Mouse (Mus musculus): ENCODE data around the gene Poc1b. TPM values are rescaled to one million over a fixed set of nuclear protein-coding genes. Genes with fewer than 3 reads are reported as not detected.
A peak's percentile ranks its signal among the peaks of the same experiment; 100 is the strongest.

The Poc1b gene
- polyA plus RNA-seq, 1 experiment: 2.0 TPM

DNA sequence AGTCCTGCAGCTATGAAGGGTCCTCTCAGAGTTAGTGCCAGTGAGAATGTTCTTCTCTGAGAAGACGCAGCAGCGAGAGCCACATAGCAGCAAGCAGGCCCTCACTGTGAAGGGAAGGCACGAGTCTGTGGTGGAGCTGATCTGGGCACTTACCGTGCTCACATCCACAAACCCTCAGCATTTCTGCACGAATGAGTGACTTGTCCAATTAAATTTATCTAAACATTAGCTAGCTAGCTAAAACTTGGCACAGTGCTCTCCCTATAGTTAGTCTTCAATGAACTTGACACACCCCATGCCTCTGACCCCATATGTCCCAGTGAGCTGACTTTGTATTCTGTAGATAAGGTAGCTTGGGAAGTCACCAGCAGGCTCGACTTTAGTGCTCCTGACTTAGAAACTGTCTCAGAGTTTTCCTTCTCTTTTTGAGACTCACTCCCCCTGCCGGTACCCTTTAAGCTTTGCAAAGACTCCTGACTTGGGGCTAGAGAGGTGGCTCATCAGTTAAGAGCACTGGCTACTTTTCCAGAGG, 59.0 kb downstream of the Poc1b start:
- TF ChIP-seq CTCF (IDR thresholded peaks at IDR 0.05; ENCODE audit: control insufficient read depth, insufficient read depth, low read length) (no peak), POLR2A (IDR thresholded peaks at IDR 0.05; ENCODE audit: borderline replicate concordance, control insufficient read depth, low read depth, low read length) (no peak)
- H3K27ac ChIP-seq (ENCODE audit: control insufficient read depth, insufficient read depth, low read depth, low read length, poor library complexity): no peak overlapping the region
- H3K4me3 ChIP-seq (replicated peaks; ENCODE audit: control insufficient read depth, low read depth, low read length): no peak overlapping the region
- H3K4me1 ChIP-seq (ENCODE audit: control insufficient read depth, insufficient read depth, low read length): peaks cover 4% of the 10 kb centered on the region; the same call in 1 of the 2 replicates
- 52% methylated on average over 7 of the region's 7 CpGs for WGBS

DNA sequence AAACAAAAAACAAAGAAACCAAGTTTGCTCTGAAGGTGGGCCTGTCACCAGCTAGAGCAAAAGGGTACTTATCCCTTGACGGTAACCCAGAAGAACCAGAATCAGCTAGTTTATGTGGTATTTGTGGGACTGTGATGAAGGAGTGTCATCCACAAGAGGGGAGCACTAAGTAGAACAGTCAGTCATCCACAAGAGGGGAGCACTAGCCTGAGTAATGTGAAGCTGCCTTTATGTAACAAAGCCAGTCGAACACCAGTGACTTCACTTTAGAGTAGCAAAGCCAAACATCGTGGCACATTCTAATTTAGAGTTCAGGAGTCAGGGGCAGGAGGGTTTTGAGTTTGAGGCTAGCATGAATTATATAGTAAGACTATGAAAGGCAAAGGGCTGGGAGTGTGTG, 59.6 kb downstream of the Poc1b start:
- no peak overlapping the region for H3K4me3 ChIP-seq (replicated peaks; ENCODE audit: control insufficient read depth, low read depth, low read length)
- H3K4me1 ChIP-seq (ENCODE audit: control insufficient read depth, insufficient read depth, low read length): peaks cover 4% of the 10 kb centered on the region; the same call in 1 of the 2 replicates
- no peak for TF ChIP-seq POLR2A (IDR thresholded peaks at IDR 0.05; ENCODE audit: borderline replicate concordance, control insufficient read depth, low read depth, low read length)
- no peak for TF ChIP-seq CTCF (IDR thresholded peaks at IDR 0.05; ENCODE audit: control insufficient read depth, insufficient read depth, low read length)
- H3K27ac ChIP-seq (ENCODE audit: control insufficient read depth, insufficient read depth, low read depth, low read length, poor library complexity): no peak overlapping the region
- 54% methylated on average over 3 of the region's 3 CpGs for WGBS

- TF ChIP-seq POLR2A (IDR thresholded peaks at IDR 0.05; ENCODE audit: borderline replicate concordance, control insufficient read depth, low read depth, low read length) (no peak), CTCF (IDR thresholded peaks at IDR 0.05; ENCODE audit: control insufficient read depth, insufficient read depth, low read length) (peak; percentile 36; the same call in 1 of the 2 replicates)
- WGBS: 55% methylated on average over 6 of the region's 6 CpGs
- peaks cover 7% of the 10 kb centered on the region; the same call in 1 of the 2 replicates for H3K4me1 ChIP-seq (ENCODE audit: control insufficient read depth, insufficient read depth, low read length)
- H3K27ac ChIP-seq (ENCODE audit: control insufficient read depth, insufficient read depth, low read depth, low read length, poor library complexity): no peak overlapping the region
- no peak overlapping the region for H3K4me3 ChIP-seq (replicated peaks; ENCODE audit: control insufficient read depth, low read depth, low read length)
These were observed 61.6 kb downstream of the Poc1b start for GRCm38 (mm10) chr10:99168404-99168803.

- 16% methylated on average over 11 of the region's 11 CpGs for whole genome bisulfite sequencing
These were observed 62.3 kb downstream of the Poc1b start for GRCm38 (mm10) chr10:99168840-99169764.

GRCm38 (mm10) chr10:99169765-99170129, 62.9 kb downstream of the Poc1b start:
- no peak overlapping the region for H3K4me3 ChIP-seq (replicated peaks; ENCODE audit: control insufficient read depth, low read depth, low read length)
- no peak for TF ChIP-seq CTCF (IDR thresholded peaks at IDR 0.05; ENCODE audit: control insufficient read depth, insufficient read depth, low read length)
- TF ChIP-seq POLR2A (IDR thresholded peaks at IDR 0.05; ENCODE audit: borderline replicate concordance, control insufficient read depth, low read depth, low read length): no peak
- H3K27ac ChIP-seq (ENCODE audit: control insufficient read depth, insufficient read depth, low read depth, low read length, poor library complexity): no peak overlapping the region
- H3K4me1 ChIP-seq (ENCODE audit: control insufficient read depth, insufficient read depth, low read length): peaks cover 7% of the 10 kb centered on the region; the same call in 1 of the 2 replicates
- WGBS: 32% methylated on average over 5 of the region's 5 CpGs

More at GRCm38 (mm10) chr10:99168840-99169764, 62.3 kb downstream of the Poc1b start:
- Histone ChIP-seq H3K27ac (ENCODE audit: control insufficient read depth, insufficient read depth, low read depth, low read length, poor library complexity) (no peak overlapping the region), H3K4me3 (replicated peaks; ENCODE audit: control insufficient read depth, low read depth, low read length) (no peak overlapping the region), H3K4me1 (ENCODE audit: control insufficient read depth, insufficient read depth, low read length) (peaks cover 7% of the 10 kb centered on the region; the same call in 1 of the 2 replicates)
- TF ChIP-seq CTCF (IDR thresholded peaks at IDR 0.05; ENCODE audit: control insufficient read depth, insufficient read depth, low read length) (peak; percentile 19; the same call in 1 of the 2 replicates), POLR2A (IDR thresholded peaks at IDR 0.05; ENCODE audit: borderline replicate concordance, control insufficient read depth, low read depth, low read length) (no peak)

GRCm38 (mm10) chr10:99171961-99172497, 65.2 kb downstream of the Poc1b start:
- Histone ChIP-seq H3K4me1 (ENCODE audit: control insufficient read depth, insufficient read depth, low read length) (peaks cover 4% of the 10 kb centered on the region; the same call in 1 of the 2 replicates), H3K27ac (ENCODE audit: control insufficient read depth, insufficient read depth, low read depth, low read length, poor library complexity) (peak overlapping the region; percentile 66), H3K4me3 (replicated peaks; ENCODE audit: control insufficient read depth, low read depth, low read length) (no peak overlapping the region)
- WGBS: 10% methylated on average over 12 of the region's 12 CpGs
- TF ChIP-seq POLR2A (IDR thresholded peaks at IDR 0.05; ENCODE audit: borderline replicate concordance, control insufficient read depth, low read depth, low read length): no peak
- TF ChIP-seq CTCF (IDR thresholded peaks at IDR 0.05; ENCODE audit: control insufficient read depth, insufficient read depth, low read length): no peak

DNA sequence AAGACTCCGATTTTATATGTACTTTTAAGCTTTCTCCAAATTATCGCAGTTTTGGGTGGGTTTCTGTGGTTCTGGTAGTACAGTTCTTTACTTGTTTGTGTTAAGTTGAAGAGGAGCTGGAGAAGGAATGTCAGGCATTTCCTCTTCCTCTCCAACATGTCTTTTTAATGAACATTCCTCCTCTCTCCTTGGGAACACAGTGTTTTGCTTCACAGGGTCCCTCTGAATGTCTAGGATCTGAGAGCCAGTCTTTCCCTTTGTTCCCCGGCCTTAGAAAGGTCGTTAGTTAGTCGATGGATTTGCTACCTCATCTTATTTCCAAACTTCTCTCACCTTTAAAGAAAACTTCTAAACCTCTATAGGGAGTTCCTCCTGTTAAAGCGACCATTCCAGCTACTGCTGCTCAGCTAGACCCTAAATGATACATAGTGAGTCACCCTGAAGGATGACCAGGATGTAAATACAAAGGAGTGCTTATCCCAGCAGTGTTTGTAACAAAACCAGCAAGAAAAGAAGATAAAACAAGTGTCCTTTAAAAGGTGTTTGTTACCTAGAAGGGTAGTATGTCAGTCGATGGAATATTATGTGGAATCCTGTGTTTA, 66.2 kb downstream of the Poc1b start:
- no peak for TF ChIP-seq POLR2A (IDR thresholded peaks at IDR 0.05; ENCODE audit: borderline replicate concordance, control insufficient read depth, low read depth, low read length)
- Histone ChIP-seq H3K4me1 (ENCODE audit: control insufficient read depth, insufficient read depth, low read length) (peaks cover 4% of the 10 kb centered on the region; the same call in 1 of the 2 replicates), H3K27ac (ENCODE audit: control insufficient read depth, insufficient read depth, low read depth, low read length, poor library complexity) (no peak overlapping the region), H3K4me3 (replicated peaks; ENCODE audit: control insufficient read depth, low read depth, low read length) (no peak overlapping the region)
- WGBS: 76% methylated on average over 7 of the region's 7 CpGs

GRCm38 (mm10) chr10:99176911-99177310, 70.1 kb downstream of the Poc1b start:
- no peak overlapping the region for H3K4me3 ChIP-seq (replicated peaks; ENCODE audit: control insufficient read depth, low read depth, low read length)
- 88% methylated on average over 9 of the region's 9 CpGs for WGBS
- H3K27ac ChIP-seq (ENCODE audit: control insufficient read depth, insufficient read depth, low read depth, low read length, poor library complexity): no peak overlapping the region
- H3K4me1 ChIP-seq (ENCODE audit: control insufficient read depth, insufficient read depth, low read length): peaks cover 8% of the 10 kb centered on the region
- no peak for TF ChIP-seq CTCF (IDR thresholded peaks at IDR 0.05; ENCODE audit: control insufficient read depth, insufficient read depth, low read length)
- no peak for TF ChIP-seq POLR2A (IDR thresholded peaks at IDR 0.05; ENCODE audit: borderline replicate concordance, control insufficient read depth, low read depth, low read length)

All from bone marrow, adult 2 months (tissue).